Mouse (Mus musculus): ENCODE data around the gene Pax3. TPM values are rescaled to one million over a fixed set of nuclear protein-coding genes. Genes with fewer than 3 reads are reported as not detected.

The Pax3 gene
- polyA plus RNA-seq, 1 experiment, result 10.6 TPM

DNA sequence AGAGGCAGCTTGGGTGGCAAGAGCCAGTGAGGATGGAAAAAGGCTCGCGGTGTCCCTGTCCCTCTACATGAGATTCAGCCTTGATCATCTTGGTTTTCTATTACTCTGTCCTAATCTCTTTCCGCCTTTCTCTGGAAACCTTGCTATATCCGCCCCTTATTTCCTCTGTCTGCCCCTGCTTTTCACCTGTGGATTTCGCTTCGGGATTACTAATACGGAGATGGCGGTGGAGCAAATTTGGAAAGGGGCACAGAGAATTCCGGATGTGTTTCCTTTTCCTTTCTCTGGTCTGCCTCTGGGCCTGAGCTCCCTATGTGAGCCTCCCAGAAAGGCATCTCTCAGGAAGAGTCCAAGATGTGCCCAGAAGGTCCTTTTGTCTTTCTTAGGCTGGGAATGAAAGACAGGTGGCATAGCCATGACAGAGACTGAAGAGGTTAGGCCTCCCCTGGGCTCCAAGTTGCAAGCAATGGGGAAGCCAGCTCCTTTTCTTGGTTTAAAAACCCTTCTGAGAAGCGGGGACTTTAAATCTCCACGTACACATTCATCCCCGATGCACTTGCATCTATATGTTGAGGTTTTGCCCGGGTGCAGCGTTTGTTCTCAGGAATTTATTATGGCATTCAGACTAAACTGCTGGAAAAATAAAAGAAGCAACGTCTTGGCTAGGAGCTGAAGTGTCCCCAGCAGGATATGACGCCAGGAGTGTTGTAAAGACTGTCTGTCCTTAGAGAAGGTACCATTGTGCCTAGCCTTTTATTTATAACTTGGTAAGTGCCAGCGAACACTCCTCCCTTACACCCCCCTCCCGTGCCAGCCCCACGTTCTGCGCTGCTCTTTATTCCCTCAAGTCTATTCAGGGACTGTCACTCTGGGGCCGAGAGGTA is 659 bp upstream of the Pax3 start:
- TF ChIP-seq CTCF (IDR thresholded peaks at IDR 0.05; ENCODE audit: borderline replicate concordance, extremely low read depth, insufficient read depth, insufficient read length) (no peak), POLR2A (IDR thresholded peaks at IDR 0.05; ENCODE audit: borderline replicate concordance, extremely low read depth, insufficient read depth, insufficient read length, poor library complexity, severe bottlenecking) (no peak)

GRCm38 (mm10) chr1:78195771-78196712 is 892 bp downstream of the Pax3 start:
- TF ChIP-seq CTCF (IDR thresholded peaks at IDR 0.05; ENCODE audit: borderline replicate concordance, extremely low read depth, insufficient read depth, insufficient read length) (no peak), POLR2A (IDR thresholded peaks at IDR 0.05; ENCODE audit: borderline replicate concordance, extremely low read depth, insufficient read depth, insufficient read length, poor library complexity, severe bottlenecking) (no peak)
- peak; percentile 61 for DNase-seq (ENCODE audit: low read depth)

More for the DNA sequence above, 659 bp upstream of the Pax3 start:
- peak; percentile 64 for DNase-seq (ENCODE audit: low read depth)

DNA sequence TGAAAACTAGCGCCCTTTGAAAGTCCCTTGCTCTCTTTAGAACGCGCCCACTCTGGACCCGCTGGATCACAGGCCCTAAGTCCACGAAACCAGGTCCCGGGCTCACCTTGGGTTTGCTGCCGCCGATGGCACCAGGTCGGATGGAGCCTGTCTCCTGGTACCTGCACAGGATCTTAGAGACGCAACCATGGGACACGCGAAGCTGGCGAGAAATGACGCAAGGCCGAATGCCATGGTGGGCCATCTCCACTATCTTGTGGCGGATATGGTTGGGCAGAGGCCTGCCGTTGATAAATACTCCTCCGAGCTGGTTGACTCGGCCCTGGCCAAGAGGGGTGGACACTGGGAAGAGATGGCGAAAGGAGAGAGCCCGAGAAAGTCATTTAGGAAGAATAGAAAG is 1.8 kb downstream of the Pax3 start:
- TF ChIP-seq POLR2A (IDR thresholded peaks at IDR 0.05; ENCODE audit: borderline replicate concordance, extremely low read depth, insufficient read depth, insufficient read length, poor library complexity, severe bottlenecking) (no peak), CTCF (IDR thresholded peaks at IDR 0.05; ENCODE audit: borderline replicate concordance, extremely low read depth, insufficient read depth, insufficient read length) (no peak)
- no peak for DNase-seq (ENCODE audit: low read depth)

GRCm38 (mm10) chr1:78194381-78195047 is 2.4 kb downstream of the Pax3 start:
- DNase-seq (ENCODE audit: low read depth), result no peak
- TF ChIP-seq CTCF (IDR thresholded peaks at IDR 0.05; ENCODE audit: borderline replicate concordance, extremely low read depth, insufficient read depth, insufficient read length) (no peak), POLR2A (IDR thresholded peaks at IDR 0.05; ENCODE audit: borderline replicate concordance, extremely low read depth, insufficient read depth, insufficient read length, poor library complexity, severe bottlenecking) (no peak)

DNA sequence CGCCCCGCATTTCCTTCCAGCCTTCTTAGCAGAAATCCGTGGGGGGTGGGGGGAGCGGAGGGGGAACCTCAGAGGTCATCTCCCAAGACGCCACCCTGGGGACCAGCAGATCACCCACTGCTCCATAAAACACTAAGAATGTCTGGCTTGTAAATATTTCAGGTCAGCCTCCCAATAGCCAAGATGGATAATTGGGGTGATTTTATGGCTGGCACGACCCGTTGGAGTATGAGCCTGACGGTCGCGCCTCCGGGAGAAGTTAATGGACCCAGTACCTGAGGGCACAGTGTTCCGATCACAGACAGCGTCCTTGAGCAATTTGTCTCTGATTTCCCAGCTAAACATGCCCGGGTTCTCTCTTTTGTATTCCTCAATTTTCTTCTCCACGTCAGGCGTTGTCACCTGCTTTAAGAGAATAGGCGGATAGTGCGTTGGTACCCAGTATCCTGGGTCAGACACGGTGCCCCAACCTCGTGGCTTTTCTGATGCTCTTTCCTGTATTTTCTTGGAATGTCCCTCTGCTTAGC is 3.4 kb downstream of the Pax3 start:
- DNase-seq (ENCODE audit: low read depth), result no peak
- no peak for TF ChIP-seq POLR2A (IDR thresholded peaks at IDR 0.05; ENCODE audit: borderline replicate concordance, extremely low read depth, insufficient read depth, insufficient read length, poor library complexity, severe bottlenecking)
- TF ChIP-seq CTCF (IDR thresholded peaks at IDR 0.05; ENCODE audit: borderline replicate concordance, extremely low read depth, insufficient read depth, insufficient read length), result no peak

- no peak for TF ChIP-seq POLR2A (IDR thresholded peaks at IDR 0.05; ENCODE audit: borderline replicate concordance, extremely low read depth, insufficient read depth, insufficient read length, poor library complexity, severe bottlenecking)
- no peak for TF ChIP-seq CTCF (IDR thresholded peaks at IDR 0.05; ENCODE audit: borderline replicate concordance, extremely low read depth, insufficient read depth, insufficient read length)
- peak; percentile 49 for DNase-seq (ENCODE audit: low read depth)
These were observed 4.0 kb downstream of the Pax3 start for GRCm38 (mm10) chr1:78192746-78193464.

GRCm38 (mm10) chr1:78192217-78192735 is 4.7 kb downstream of the Pax3 start:
- TF ChIP-seq POLR2A (IDR thresholded peaks at IDR 0.05; ENCODE audit: borderline replicate concordance, extremely low read depth, insufficient read depth, insufficient read length, poor library complexity, severe bottlenecking) (no peak), CTCF (IDR thresholded peaks at IDR 0.05; ENCODE audit: borderline replicate concordance, extremely low read depth, insufficient read depth, insufficient read length) (no peak)
- DNase-seq (ENCODE audit: low read depth), result peak; percentile 34

DNA sequence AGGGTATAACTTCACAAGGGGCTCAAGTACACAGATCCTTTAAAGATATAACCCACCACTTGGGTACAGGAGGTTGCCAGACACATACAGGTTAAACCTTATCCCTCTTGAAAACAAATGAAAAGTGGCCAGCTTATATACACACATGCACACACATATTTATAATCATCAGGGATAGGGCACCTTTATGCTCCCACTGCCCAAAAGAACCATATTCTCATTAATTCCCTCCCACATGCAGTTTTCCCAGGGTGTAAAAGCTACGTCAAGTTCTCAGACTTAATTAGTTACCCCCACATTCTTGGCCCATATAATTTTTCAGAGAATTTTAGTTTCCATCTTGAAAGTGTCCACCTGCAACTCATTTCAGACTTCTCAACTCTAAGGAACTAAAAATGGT is 5.2 kb downstream of the Pax3 start:
- TF ChIP-seq POLR2A (IDR thresholded peaks at IDR 0.05; ENCODE audit: borderline replicate concordance, extremely low read depth, insufficient read depth, insufficient read length, poor library complexity, severe bottlenecking) (no peak), CTCF (IDR thresholded peaks at IDR 0.05; ENCODE audit: borderline replicate concordance, extremely low read depth, insufficient read depth, insufficient read length) (no peak)
- DNase-seq (ENCODE audit: low read depth), result no peak

DNA sequence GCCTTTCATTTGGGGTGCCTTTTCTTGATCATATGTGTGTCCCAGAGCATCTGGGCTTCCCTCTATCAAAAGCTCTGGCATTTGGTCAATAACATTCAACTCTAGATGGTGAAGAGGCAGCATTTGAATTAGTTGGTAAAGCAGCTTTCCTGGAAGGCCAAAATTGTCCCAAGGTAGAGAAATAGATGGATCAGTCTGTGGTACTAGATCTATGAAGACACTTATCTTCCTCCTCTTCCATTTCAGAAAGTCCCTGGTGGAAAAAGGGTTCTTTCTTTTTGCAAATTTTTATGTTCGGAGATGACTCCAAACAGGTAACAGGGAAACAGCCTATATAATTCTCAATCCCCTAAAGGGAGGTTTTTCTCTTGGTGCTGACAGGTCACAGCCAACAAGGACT is 5.6 kb downstream of the Pax3 start:
- DNase-seq (ENCODE audit: low read depth), result no peak
- TF ChIP-seq POLR2A (IDR thresholded peaks at IDR 0.05; ENCODE audit: borderline replicate concordance, extremely low read depth, insufficient read depth, insufficient read length, poor library complexity, severe bottlenecking), result no peak
- no peak for TF ChIP-seq CTCF (IDR thresholded peaks at IDR 0.05; ENCODE audit: borderline replicate concordance, extremely low read depth, insufficient read depth, insufficient read length)
